Mouse (Mus musculus): Measurements from ENCODE around the gene Wfdc16.
"Not testable (repeated sequence)": the region's sequence is repeated elsewhere in the genome, so short reads cannot be mapped to it uniquely, and the experiment has no call there.

The Wfdc16 gene

GRCm38 (mm10) chr2:164593494-164593893, 45.1 kb downstream of the Wfdc16 start, which contains the start of gene Eppin:
TSS of gene Eppin (minus strand) at chr2:164593594.
- no peak for DNase-seq

- DNase-seq = peak; percentile 1
Measured at GRCm38 (mm10) chr2:164592014-164592413, 46.6 kb downstream of the Wfdc16 start.

GRCm38 (mm10) chr2:164585025-164585725, 53.4 kb downstream of the Wfdc16 start, which contains the start of gene Wfdc6a:
TSS of gene Wfdc6a (minus strand) at chr2:164585447.
- DNase-seq = not testable (repeated sequence)

Measured in cerebellum, adult 9-10 months (tissue).